Mouse (Mus musculus) midbrain, embryonic 14.5 days (tissue): ENCODE results near the gene Opa3. TPM values are rescaled to one million over a fixed set of nuclear protein-coding genes. Genes with fewer than 3 reads are reported as not detected.
A peak's percentile ranks its signal among the peaks of the same experiment; 100 is the strongest.

Experiments used
- ATAC-seq: fragments of 200-750 bp; cut with Nextera tagmentation; 2 replicates; pipeline ENCODE4 v1.8.0; 2017; ENCODE audit warnings: moderate number of reproducible peaks, moderate library complexity; ENCODE audit not compliant: low FRiP score, low TSS enrichment
- DNase-seq: peaks from one replicate; pipeline ENCODE4 v3.0.0-alpha.2; 2015
- H3K27ac ChIP-seq: fragments of 300-500 bp; sonication (generic); replicated peaks from 2 replicates; pipeline ENCODE4 v1.5.1; 2014; ENCODE audit warnings: mild to moderate bottlenecking, low read depth, low read length, moderate library complexity
- H3K27me3 ChIP-seq: fragments of 300-500 bp; sonication (generic); 2 replicates; pipeline ENCODE4 v1.6.1; 2014; ENCODE audit warnings: low read length, control low read depth, mixed read lengths; ENCODE audit not compliant: control insufficient read depth, insufficient read depth
- H3K36me3 ChIP-seq: fragments of 300-500 bp; sonication (generic); 2 replicates; pipeline ENCODE4 v1.6.1; 2014; ENCODE audit warnings: low read length, control low read depth; ENCODE audit not compliant: control insufficient read depth, insufficient read depth
- H3K4me1 ChIP-seq: fragments of 300-500 bp; sonication (generic); 2 replicates; pipeline ENCODE4 v1.6.1; 2014; ENCODE audit warnings: mild to moderate bottlenecking, antibody characterized with exemption, low read length, control low read depth; ENCODE audit not compliant: control insufficient read depth, insufficient read depth
- H3K4me2 ChIP-seq: fragments of 300-500 bp; sonication (generic); 2 replicates; pipeline ENCODE4 v1.6.1; 2014; ENCODE audit warnings: mild to moderate bottlenecking, low read length, moderate library complexity
- H3K4me3 ChIP-seq: fragments of 300-500 bp; sonication (generic); replicated peaks from 2 replicates; pipeline ENCODE4 v1.5.1; 2014; ENCODE audit warnings: low read depth, low read length
- H3K9ac ChIP-seq: fragments of 300-500 bp; sonication (generic); replicated peaks from 2 replicates; pipeline ENCODE4 v1.6.1; 2014; ENCODE audit warnings: mild to moderate bottlenecking, low read length, moderate library complexity
- H3K9me3 ChIP-seq: fragments of 300-500 bp; sonication (generic); 2 replicates; pipeline ENCODE4 v1.6.1; 2016; ENCODE audit warnings: low read length, control low read depth, mixed read lengths; ENCODE audit not compliant: control insufficient read depth
- WGBS: fragments of 180-500 bp; shearing (Covaris S2); extraction: QIAGEN DNeasy Blood & Tissue Kit; methylation state at CpG from one replicate; pipeline ENCODE4 v1.1.7; 2014; 5-methylcytosine and 5-hydroxymethylcytosine counted together
- polyA plus RNA-seq: library from polyadenylated mRNA; unstranded; fragments of >200 nt; fragmentation: Nextera tagmentation; extraction: Ambion mirVana; gene quantifications from 2 replicates; pipeline ENCODE4 v1.2.1, GENCODE M21; 2014

The Opa3 gene
- polyA plus RNA-seq, 1 experiment from 2014 or later = 35.0 TPM

DNA sequence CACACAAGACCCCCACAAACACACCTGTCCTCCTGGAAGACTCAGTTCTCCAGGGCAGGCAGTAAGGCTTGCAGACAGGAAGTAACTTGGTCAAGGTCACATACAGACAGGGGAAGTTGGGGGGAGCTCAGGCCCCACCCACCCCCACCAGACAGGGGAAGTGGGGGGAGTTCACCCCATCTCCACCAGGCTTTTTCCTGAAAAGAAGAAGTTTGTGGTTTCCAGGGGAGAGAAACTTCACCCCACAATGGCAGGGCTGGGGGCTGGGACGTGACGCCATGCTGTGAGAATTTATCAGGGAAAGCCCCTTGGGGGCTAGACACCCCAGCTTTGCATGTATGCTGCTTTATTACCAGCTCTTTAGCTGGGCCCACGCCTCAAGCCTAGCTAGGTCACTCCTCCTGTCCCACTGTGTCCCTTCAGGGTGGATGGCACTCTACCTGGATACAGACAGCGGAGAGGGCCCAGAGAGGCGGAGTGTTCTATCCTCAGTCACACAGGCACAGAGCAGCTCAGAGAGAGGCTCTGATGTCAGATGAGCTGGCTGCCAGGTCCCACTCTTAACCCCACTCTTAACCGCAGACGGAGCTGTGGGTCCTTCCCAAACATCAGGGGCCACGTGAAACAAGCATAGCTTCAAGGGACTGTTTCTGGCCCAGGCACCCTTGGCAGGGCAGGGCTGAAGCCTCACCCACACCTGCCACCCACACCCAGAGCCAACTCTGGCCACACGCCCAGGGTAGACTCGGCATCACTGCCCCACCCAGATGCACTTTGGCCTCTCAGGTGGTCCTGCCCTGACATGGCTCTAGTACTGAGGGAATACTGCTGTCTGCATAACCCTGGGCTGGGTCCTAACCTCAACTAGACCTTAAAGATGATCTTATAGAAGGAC lies 38.0 kb downstream of the Opa3 start:
- Histone ChIP-seq H3K4me3 (no peak overlapping the region), H3K4me1 (peaks cover 16% of the 10 kb centered on the region), H3K4me2 (no peak overlapping the region), H3K27me3 (no peaks in the 10 kb centered on the region), H3K27ac (no peak overlapping the region), H3K36me3 (peaks cover 41% of the 10 kb centered on the region), H3K9me3 (no peaks in the 10 kb centered on the region), H3K9ac (no peak overlapping the region)
- ATAC-seq (no peak), DNase-seq (no peak)
- 87% methylated on average over 10 of the region's 10 CpGs for WGBS

DNA sequence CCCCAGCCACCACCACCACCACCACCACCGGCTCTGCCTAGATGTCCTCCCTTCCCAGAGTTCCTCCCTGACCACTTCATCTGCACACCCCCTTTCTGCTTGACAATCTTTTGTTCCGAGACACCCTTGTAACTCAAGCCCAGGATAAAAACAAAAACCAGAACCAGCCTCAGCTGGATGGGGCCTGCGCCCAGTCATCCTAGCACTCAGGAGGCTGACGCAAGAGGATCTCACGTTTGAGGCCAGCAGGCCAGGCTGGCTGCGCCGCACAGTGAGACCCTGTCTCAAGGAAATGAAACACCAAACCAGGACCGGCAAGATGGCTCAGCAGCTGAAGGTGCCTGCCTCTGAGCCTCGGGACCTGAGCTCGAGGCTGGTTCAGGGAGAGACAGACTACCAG lies 38.9 kb downstream of the Opa3 start:
- ATAC-seq (no peak), DNase-seq (no peak)
- H3K4me1 ChIP-seq = peaks cover 16% of the 10 kb centered on the region
- H3K27me3 ChIP-seq = no peaks in the 10 kb centered on the region
- 79% methylated on average over 10 of the region's 10 CpGs for WGBS
- no peak overlapping the region for H3K27ac ChIP-seq
- no peaks in the 10 kb centered on the region for H3K9me3 ChIP-seq
- H3K4me3 ChIP-seq = no peak overlapping the region
- no peak overlapping the region for H3K4me2 ChIP-seq
- H3K9ac ChIP-seq = no peak overlapping the region; the same call in 1 of the 2 replicates
- peaks cover 33% of the 10 kb centered on the region for H3K36me3 ChIP-seq

DNA sequence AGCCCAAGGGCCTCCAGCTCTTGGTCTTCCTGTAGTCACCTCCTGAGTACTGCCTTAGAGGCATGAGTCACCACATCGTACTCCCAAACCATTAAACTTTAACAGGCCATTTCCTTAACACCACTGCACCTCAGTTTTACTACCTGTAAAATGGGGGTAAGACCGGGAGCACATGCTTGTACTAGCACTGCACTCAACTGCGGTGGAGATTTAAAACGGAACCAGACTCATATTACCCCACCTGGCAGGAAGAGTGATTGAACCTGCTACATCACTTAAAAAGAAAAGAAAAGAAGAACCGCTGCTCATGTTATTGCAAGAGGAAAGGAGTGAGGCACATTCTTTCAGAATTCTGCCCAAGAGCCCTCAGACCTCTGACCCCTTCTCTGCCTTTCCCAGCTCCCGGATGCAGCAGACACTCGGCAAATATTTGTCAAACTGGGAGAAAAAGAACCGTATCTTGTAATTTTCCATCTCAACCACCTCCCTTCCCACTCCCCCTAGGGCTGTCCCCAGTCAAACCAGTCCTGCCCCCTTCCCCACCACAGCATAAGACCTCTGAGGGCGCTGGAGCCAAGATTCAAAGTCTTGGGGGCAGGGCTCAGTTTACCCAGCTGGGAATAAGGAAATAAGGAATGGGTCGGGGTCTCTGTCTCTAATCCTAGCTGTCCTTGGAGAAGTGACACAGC lies 41.0 kb downstream of the Opa3 start:
- 63% methylated on average over 10 of the region's 10 CpGs for WGBS
- Histone ChIP-seq H3K27ac (no peak overlapping the region), H3K4me1 (peaks cover 16% of the 10 kb centered on the region), H3K4me3 (peak overlapping the region; percentile 94), H3K9me3 (no peaks in the 10 kb centered on the region), H3K4me2 (peak overlapping the region; percentile 90), H3K36me3 (peaks cover 15% of the 10 kb centered on the region), H3K27me3 (no peaks in the 10 kb centered on the region), H3K9ac (peak overlapping the region; percentile 82; the same call in 1 of the 2 replicates)
- no peak for DNase-seq
- no peak for ATAC-seq

DNA sequence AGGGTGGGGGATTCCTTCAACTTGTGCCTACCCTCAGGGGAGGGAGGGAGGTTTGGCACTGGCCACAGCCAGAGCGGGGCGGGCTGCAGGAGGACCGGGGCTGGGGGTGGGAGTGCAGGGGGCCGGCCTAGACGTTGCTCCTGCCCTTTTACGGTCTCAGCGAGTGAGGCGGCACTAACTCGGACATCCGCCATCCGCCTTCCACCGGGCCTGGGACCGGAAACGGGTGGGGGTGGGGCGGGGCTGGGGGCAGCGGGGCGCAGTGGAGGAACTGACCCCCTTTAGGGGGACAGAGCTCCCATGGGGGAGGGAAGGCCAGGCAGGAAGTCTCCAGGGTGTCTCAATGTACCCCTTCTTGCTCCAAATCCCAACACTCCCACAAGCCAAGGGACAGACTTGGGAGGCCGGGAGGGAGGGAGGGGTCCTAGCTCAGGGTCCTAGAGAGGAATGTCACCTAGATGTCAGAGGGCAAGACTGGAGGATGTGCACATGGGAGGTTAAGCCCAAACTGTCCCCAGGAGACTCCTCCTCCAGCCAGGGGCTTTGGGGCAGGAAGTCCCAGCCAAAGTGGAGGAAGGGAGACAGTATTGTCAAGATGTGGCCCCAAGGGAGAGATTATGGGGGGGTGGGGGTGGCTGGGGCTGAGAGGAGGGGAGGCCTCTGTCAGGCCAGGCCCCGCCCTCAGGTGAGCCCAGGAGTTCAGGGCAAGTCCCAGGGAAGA lies 41.7 kb downstream of the Opa3 start:
- Histone ChIP-seq H3K36me3 (peaks cover 7% of the 10 kb centered on the region), H3K4me1 (peaks cover 16% of the 10 kb centered on the region), H3K9me3 (no peaks in the 10 kb centered on the region), H3K27ac (no peak overlapping the region), H3K9ac (peak overlapping the region; percentile 82), H3K27me3 (no peaks in the 10 kb centered on the region), H3K4me2 (peak overlapping the region; percentile 90), H3K4me3 (peak overlapping the region; percentile 94)
- ATAC-seq (no peak), DNase-seq (peak; percentile 36)
- WGBS = 2% methylated on average over 19 of the region's 19 CpGs

DNA sequence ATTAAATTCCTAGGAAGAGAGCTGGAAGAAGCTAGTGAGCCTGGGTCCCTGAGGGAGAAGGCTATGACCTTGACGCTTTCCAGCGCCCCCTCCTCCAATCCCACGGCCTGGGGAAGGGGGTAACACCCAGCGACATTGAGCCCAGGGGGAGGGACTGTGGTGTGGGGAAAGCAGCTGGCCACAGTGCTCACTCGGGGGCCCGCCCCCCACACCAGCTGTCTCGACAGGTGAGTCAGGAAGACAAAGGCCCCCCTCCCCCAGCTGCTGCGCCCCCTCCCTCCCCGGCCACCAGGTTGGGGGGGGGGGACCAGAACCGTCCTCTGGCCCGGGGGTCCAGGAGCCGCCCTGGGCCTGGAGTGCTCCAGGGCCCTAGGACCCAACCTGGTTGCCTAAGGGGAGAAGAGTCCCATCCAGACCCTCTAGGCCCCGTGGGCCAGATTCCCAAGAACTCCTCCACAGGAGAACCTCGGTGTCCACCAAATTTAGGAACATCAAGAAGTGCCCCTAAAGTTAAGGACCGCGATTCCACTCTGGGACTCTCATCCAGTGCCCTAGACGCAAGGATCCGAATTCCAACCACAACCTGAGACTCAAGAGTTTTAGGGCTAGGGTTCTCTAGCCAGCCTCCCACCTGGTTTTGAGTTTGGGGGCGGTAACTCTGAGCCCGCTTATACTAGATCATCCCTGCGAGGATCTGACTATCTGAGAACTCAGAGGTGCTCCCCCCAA lies 42.5 kb downstream of the Opa3 start:
- no peak for DNase-seq
- peak overlapping the region; percentile 94 for H3K4me3 ChIP-seq
- peak overlapping the region; percentile 82 for H3K9ac ChIP-seq
- H3K4me1 ChIP-seq = peaks cover 16% of the 10 kb centered on the region
- peaks cover 3% of the 10 kb centered on the region; the same call in 1 of the 2 replicates for H3K36me3 ChIP-seq
- ATAC-seq = no peak
- no peaks in the 10 kb centered on the region for H3K27me3 ChIP-seq
- H3K4me2 ChIP-seq = peak overlapping the region; percentile 90
- H3K9me3 ChIP-seq = no peaks in the 10 kb centered on the region
- under 1% methylated on average over 21 of the region's 21 CpGs for WGBS
- 0 out of 2 replicates have a peak overlapping the region, but pooled peaks have one; percentile 4 for H3K27ac ChIP-seq

DNA sequence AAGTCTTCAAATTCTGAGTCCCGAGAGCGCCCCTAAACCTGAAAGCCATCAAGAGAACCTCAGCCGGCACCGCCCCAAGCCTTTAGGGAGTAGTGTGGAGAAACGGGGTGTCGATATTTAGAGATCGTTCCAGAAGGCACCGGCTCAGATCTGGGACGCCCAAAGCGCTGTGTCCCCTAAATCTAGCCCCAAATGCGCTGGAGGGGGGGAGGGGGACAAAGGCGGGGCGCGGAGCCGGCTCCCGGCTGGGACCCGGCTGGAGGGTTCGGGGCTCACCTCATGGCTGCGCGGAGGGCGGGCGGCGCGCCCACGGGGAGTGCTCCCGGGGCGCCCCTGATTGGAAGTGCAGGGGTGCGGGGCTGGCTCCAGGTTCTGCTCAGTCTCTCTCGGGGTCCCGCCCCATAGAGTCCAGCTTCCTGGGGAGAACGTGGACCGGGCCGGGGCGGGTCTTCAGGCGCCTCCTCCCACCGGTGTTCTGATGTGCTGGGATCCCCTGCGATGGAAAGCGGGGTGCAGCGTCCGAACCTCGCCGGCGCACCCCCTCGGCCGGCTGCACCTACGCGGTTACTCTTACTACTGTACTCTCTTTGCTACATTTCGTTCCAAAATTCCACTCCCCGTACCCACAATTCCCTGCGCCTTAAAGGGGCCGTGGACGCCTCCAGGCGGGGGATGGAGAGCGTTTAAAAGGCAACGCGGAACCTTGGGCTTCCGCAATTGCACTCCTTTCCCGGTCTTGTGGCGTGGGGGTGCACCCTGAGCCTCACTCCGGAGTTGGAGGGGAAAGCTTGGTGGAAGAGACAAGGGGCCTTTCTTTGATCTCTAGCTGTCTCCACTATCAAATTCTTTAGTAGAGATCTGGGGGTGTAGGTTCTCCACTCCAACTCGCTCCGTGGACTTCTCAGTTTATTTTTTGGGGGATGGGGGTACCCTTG lies 43.4 kb downstream of the Opa3 start, which contains the start of gene Vasp:
Vasp (minus strand) TSS at position 580 of the 935 bp plus-strand sequence.
- peak within 1 kb of the TSS; percentile 90 for H3K4me2 ChIP-seq
- H3K9me3 ChIP-seq = no peaks in the 10 kb centered on the region
- peak; percentile 72 for ATAC-seq
- under 1% methylated on average over 62 of the region's 62 CpGs for WGBS
- H3K27ac ChIP-seq = peak within 1 kb of the TSS; percentile 75
- peaks cover 2% of the 10 kb centered on the region; the same call in 1 of the 2 replicates for H3K36me3 ChIP-seq
- H3K9ac ChIP-seq = peak within 1 kb of the TSS; percentile 82
- H3K27me3 ChIP-seq = no peaks in the 10 kb centered on the region
- H3K4me1 ChIP-seq = peaks cover 16% of the 10 kb centered on the region
- peak; percentile 94 for DNase-seq
- H3K4me3 ChIP-seq = peak within 1 kb of the TSS; percentile 94

DNA sequence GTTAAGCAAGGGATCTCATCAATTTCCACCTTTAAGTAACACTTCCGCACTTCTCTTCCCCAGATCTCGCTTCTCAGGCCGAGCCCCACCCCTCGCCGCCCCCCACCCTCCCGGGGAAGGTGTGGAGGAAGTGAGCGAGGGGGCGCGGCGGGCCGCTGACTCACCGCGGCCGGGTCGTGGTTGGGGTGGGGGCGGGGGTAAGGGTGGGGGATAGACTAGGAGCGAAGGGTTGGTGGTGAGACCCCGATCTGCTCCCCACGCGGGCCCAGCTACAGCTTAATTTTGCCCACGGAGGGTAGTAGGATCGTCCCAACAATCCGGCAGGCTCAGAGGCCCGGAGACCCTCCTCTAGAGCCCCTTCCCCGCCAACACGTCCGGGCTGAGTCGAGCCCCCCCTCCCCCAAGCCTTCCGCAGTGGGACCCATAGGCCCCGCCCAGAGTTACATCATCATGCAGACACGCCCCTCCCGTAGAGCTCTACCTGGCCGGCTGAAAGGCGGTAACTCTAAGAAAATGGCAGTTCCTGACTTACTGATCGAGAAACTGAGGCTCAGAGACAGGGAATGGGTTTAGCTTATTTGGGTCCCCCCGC lies 44.1 kb downstream of the Opa3 start:
- ATAC-seq (peak; percentile 73), DNase-seq (peak; percentile 82)
- Histone ChIP-seq H3K4me3 (peak overlapping the region; percentile 94), H3K27me3 (no peaks in the 10 kb centered on the region), H3K36me3 (peaks cover 2% of the 10 kb centered on the region; the same call in 1 of the 2 replicates), H3K9me3 (no peaks in the 10 kb centered on the region), H3K4me2 (peak overlapping the region; percentile 90), H3K27ac (peak overlapping the region; percentile 75), H3K4me1 (peaks cover 16% of the 10 kb centered on the region), H3K9ac (peak overlapping the region; percentile 82)
- 1% methylated on average over 36 of the region's 36 CpGs for WGBS
